Mouse (Mus musculus): ENCODE data around the gene Gm4969.

GRCm38 (mm10) chr7:19083701-19084100 lies 34.5 kb downstream of the Gm4969 start, which contains the start of gene Dmpk:
- TF ChIP-seq CTCF (IDR thresholded peaks at IDR 0.05; ENCODE audit: low read depth, low read length) (no peak), POLR2A (IDR thresholded peaks at IDR 0.05; ENCODE audit: extremely low read depth, insufficient read depth, low read length) (peak; percentile 59)
